Mouse (Mus musculus) bone marrow macrophage, adult 2 months (primary cell): ENCODE data around the gene Adam19. TPM values are rescaled to one million over a fixed set of nuclear protein-coding genes. Genes with fewer than 3 reads are reported as not detected.
"Not testable (repeated sequence)": the region's sequence is repeated elsewhere in the genome, so short reads cannot be mapped to it uniquely, and the experiment has no call there.

Experiments used
- H3K27ac ChIP-seq: 2 replicates; pipeline ENCODE4 v1.5.1; 2012; ENCODE audit warnings: low read depth, low read length; ENCODE audit not compliant: insufficient read depth
- H3K4me1 ChIP-seq: 2 replicates; pipeline ENCODE4 v1.6.1; 2012; ENCODE audit warnings: low read length; ENCODE audit not compliant: control insufficient read depth, insufficient read depth
- H3K4me3 ChIP-seq: 2 replicates; pipeline ENCODE4 v1.5.1; 2012; ENCODE audit warnings: mild to moderate bottlenecking, low read length, moderate library complexity; ENCODE audit not compliant: insufficient read depth
- CTCF ChIP-seq: IDR thresholded peaks from 2 replicates; pipeline ENCODE4 v1.5.1; 2012; ENCODE audit warnings: low read depth, mild to moderate bottlenecking, low read length, moderate library complexity
- POLR2A ChIP-seq: IDR thresholded peaks from 2 replicates; pipeline ENCODE4 v1.6.1; 2012; ENCODE audit warnings: mild to moderate bottlenecking, low read depth, low read length, borderline replicate concordance
- polyA plus RNA-seq: library from polyadenylated mRNA; stranded (reverse); fragments of >200 nt; gene quantifications from 2 replicates; pipeline ENCODE4 v1.2.4, GENCODE M21; 2012; ENCODE audit not compliant: missing spikeins, insufficient read depth, insufficient read length

Gene Adam19
- polyA plus RNA-seq, 1 experiment = 19.0 TPM

DNA sequence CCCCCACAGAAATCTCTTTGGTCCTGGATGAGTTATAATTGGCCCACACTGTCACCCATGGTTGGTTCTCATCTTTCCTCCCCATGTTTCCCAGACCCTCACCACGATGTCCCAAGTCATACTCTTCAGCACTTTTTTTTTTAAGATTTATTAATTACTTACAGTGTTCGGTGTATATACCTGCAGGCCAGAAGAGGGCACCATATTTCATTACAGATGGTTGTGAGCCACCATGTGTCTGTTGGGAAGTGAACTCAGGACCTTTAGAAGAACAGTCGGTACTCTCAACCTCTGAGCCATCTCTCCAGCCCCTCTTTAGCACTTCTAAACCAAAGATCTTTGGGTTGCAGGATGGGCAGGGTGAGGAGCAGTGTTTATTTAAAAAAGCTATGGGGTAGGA lies 24.3 kb upstream of the Adam19 start:
- TF ChIP-seq CTCF = no peak
- no peak for TF ChIP-seq POLR2A
- H3K4me3 ChIP-seq = no peak overlapping the region
- no peak overlapping the region for H3K27ac ChIP-seq
- no peaks in the 10 kb centered on the region for H3K4me1 ChIP-seq

DNA sequence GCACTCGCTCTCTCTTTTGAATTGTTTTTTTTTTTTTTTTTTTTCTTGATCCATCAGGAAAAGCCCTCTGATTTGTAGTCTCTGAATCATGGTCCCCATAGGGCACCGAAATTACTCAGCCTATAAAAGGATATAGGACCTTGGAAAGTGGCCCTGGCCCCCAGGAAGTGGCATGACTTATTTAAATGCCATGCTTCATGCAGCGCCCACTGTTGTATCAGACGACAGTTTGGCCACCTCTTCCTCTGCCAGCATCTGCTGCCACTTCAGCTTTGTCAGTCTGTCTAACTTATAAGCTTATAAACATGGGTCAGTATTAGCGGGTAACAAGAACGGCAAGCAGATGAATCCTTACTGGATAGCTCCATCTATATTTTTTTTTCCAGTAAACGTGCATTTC lies 22.8 kb upstream of the Adam19 start:
- no peak for TF ChIP-seq CTCF
- TF ChIP-seq POLR2A = no peak
- Histone ChIP-seq H3K4me3 (no peak overlapping the region), H3K27ac (no peak overlapping the region), H3K4me1 (no peaks in the 10 kb centered on the region)

DNA sequence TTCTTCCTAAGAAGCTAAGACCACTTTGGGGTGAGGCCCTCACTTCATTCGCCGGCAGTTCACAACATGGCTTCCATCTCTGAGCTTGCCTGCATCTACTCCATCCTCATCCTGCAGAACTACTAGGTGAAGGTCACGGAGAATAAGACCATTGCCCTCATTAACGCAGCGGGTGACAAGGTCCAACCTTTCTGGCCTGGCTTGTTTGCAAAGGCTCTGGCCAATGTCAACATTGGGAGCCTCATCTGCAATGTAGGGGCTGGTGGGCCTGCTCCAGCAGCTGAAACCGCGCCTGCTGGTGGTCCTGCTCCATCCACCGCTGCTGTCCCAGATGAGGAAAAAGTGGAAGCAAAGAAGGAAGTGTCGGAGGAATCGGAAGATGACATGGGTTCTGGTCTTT lies 19.4 kb upstream of the Adam19 start:
- no peak overlapping the region for H3K4me3 ChIP-seq
- TF ChIP-seq CTCF = no peak

DNA sequence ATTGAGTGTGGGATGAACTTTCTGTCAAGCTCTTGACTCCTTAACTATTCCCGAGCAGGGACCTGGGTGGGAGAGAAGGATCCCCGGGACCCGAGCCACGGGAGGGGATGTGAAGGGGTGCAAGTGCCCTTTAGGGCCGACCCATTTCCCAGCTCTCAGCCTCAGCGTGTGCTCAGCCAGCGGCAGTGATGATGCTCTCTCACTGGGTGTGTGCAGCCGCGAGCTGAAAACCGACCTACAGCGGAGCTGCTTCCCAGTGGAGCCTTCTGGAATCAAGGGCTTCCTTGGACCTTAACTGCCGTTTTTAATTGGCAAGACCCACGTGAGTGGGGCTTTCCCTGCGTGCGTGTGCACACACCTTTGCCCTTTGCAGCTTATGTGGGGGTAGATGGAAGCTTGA lies 16.9 kb upstream of the Adam19 start:
- no peak overlapping the region for H3K27ac ChIP-seq
- no peak for TF ChIP-seq POLR2A
- TF ChIP-seq CTCF = no peak
- H3K4me3 ChIP-seq = no peak overlapping the region
- no peaks in the 10 kb centered on the region for H3K4me1 ChIP-seq

More for the DNA sequence above, 19.4 kb upstream of the Adam19 start:
- Histone ChIP-seq H3K27ac (no peak overlapping the region), H3K4me1 (no peaks in the 10 kb centered on the region)

DNA sequence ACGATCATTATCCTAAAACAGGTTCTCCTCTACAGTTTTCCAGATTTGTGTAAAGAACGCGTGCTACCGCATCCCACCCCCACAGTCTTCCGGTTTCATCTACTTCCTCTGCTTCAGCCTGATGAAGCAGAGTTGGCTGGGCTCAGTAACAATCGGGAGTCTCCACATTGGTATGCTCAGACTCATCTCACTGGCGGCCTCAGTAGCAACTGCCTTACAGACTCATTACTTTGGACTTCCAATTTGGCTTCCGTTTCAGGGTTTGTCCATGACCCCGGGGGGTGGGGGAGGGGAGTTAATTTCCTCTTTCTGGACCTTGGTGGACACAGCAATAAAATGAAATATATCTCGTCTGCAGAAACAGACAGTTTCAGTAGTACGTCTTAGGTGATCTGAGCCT lies 16.5 kb upstream of the Adam19 start:
- TF ChIP-seq POLR2A = no peak
- no peak for TF ChIP-seq CTCF
- no peak overlapping the region for H3K27ac ChIP-seq
- H3K4me1 ChIP-seq = no peaks in the 10 kb centered on the region
- no peak overlapping the region for H3K4me3 ChIP-seq

DNA sequence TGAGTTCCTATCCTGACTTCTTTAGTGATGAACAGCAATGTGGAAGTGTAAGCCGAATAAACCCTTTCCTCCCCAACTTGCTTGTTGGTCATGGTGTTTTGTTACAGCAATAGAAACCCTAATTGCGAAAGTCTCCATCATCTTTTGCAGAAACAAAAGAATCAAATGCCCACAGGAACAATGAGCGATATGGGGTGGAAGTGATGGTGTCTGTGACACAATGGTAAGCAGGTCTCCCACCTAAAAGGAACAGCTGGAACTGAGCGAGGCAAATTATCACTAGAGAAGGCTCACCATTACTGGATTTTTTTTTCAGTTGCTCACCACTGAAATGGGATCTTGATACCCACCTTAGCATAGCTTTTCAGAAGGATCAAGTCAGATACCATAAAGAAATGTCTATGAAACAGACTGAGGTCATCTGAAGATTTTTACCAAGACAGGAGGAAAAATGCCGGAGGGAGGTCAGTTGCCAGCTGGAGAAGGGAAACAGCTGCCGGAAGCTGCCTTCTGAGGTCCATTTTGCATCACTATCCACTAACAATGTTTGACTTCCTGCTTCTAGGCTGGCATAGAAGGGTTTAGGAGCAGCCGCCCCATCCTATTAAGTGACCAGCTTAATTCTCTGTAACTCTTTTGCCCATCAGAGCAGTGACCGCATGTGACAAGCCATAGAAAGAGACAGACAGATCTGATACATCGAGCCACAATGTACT lies 14.8 kb upstream of the Adam19 start:
- H3K27ac ChIP-seq = no peak overlapping the region
- H3K4me1 ChIP-seq = no peaks in the 10 kb centered on the region
- no peak overlapping the region for H3K4me3 ChIP-seq
- TF ChIP-seq CTCF (no peak), POLR2A (no peak)

DNA sequence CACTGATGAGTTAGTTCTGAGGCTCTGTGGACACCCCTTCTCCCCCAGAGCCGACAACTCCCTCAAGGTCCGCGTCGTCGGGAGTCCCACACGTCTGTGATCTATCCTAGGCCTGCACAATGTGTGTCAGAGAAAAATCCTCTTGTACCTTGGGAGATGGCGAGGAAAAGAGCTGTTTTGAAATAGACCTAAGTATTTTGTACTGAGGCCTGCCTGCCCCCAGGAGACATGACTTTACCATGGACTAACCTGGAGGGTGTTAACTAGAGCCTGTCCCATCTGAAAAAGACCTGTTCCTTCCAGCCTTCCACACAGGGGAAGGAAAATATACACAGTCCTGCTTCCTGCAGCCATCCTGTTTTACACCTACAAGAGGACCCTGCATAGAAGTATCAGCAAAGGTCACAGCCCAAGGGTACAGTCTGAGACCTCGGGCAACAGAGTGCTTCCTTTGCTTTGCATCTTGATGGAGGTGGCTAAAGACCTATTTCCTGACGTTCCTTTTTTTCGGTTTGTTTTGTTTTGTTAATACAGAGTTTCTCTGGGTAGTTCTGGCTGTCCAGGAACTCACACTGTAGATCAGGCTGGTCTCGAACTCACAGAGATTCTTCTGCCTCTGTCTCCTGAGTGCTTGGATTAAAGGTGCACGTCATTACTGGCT lies 14.1 kb upstream of the Adam19 start:
- Histone ChIP-seq H3K4me1 (no peaks in the 10 kb centered on the region), H3K27ac (no peak overlapping the region), H3K4me3 (no peak overlapping the region)
- no peak for TF ChIP-seq CTCF
- TF ChIP-seq POLR2A = no peak

DNA sequence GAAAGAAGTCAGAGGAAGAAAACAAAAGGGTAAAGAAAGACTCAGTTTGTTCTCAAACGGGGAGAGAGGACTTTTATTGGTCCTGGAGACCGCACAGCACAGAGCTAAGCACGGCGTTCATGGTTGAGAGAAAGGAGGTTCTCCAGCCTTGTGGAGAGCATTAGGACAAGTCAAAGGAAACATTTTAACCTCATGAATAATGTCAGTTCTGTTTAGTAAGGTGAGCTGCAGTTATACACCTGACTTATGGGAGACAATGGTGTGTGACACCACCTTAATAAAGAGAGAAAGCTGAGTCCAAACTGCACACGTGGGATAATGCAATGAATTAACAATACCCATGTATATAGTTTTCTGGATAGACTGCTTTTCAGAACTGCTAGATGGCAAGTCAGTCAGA lies 11.0 kb upstream of the Adam19 start:
- no peak overlapping the region for H3K4me3 ChIP-seq
- no peaks in the 10 kb centered on the region for H3K4me1 ChIP-seq
- TF ChIP-seq POLR2A = no peak
- TF ChIP-seq CTCF = no peak
- H3K27ac ChIP-seq = no peak overlapping the region

DNA sequence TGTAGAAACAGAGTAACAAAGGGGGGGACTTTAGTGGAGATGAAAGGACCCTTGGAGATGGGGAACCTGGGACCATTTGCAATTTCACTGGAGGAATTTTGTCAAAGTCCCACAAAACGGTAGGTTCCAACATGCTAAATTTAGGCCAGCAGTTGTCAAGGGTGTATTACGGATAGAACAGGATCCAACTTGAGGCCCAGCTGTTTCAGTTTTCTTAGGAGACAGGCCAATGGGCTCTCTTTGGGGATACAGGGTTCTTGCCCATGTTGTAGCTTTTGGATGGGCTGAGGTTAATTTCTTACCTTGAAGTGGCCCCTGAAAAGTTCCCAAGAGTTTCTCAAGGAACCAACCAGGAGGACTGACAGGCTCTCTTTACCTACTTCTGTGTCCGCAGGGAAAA lies 8.5 kb upstream of the Adam19 start:
- Histone ChIP-seq H3K4me3 (no peak overlapping the region), H3K27ac (no peak overlapping the region), H3K4me1 (no peaks in the 10 kb centered on the region)
- TF ChIP-seq POLR2A (no peak), CTCF (no peak)

DNA sequence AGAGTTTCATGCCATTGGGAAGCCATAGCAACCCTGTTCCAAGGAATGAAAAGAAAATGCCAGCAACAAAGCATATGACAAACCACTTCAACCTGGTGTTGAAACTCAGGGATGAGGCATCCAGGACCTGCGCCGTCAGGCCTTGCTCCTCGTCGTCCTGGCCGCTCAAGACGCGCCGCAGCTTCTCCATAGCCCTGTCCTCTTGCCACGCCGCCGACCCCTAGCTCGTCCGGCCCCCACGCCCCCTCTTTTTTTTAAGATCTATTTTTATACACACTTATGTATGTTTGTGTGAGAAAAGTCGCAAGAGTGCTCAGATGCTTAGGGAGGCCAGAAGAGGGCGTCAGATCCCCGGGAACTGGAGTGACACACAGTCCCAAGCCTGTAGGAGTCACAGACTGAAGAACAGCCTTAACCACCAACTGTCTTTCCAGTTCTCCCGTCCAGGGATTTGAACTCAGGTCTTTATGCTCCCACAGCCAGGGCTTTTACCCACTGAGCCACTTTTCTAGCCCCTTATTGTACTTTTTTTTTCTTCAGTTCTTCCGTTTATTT lies 3.6 kb upstream of the Adam19 start, which contains the start of gene Gm12166:
TSS of gene Gm12166 (minus strand) at position 217 of the 555 bp plus-strand sequence.
- TF ChIP-seq CTCF = 0 out of 2 replicates have a peak, but pooled peaks have one; percentile 14

DNA sequence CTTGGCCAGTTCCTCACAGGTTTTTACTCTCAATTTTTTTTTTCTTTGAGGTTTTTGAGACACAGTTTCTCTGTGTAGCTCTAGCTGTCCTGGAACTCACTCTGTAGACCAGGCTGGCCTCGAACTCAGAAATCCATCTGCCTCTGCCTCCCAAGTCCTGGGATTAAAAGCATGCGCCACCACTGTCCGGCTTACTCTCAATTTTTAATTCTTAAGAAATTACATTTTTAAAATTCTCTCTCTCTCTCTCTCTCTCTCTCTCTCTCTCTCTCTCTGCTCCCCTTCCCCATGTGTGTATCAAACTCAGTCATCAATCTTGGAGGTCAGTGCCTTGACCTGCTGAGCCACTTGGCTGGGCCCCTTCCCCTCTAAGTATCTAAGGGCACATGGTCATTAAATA lies 2.3 kb upstream of the Adam19 start:
- not testable (repeated sequence) for H3K4me1 ChIP-seq, H3K27ac ChIP-seq, H3K4me3 ChIP-seq

More for the DNA sequence above, 3.6 kb upstream of the Adam19 start, which contains the start of gene Gm12166:
- not testable (repeated sequence) for H3K27ac ChIP-seq, H3K4me3 ChIP-seq, H3K4me1 ChIP-seq
